Mouse (Mus musculus) liver, embryonic 18 days (tissue): ENCODE results near the gene Olfr1395. TPM values are rescaled to one million over a fixed set of nuclear protein-coding genes. Genes with fewer than 3 reads are reported as not detected.

Experiments
- polyA plus RNA-seq: library from polyadenylated mRNA; depleted of rRNA; stranded (reverse); fragments of >200 nt; gene quantifications from 2 replicates; pipeline ENCODE4 v1.2.3, GENCODE M21; 2012; rRNA removed

The Olfr1395 gene
- not detected in 2 replicates for polyA plus RNA-seq

DNA sequence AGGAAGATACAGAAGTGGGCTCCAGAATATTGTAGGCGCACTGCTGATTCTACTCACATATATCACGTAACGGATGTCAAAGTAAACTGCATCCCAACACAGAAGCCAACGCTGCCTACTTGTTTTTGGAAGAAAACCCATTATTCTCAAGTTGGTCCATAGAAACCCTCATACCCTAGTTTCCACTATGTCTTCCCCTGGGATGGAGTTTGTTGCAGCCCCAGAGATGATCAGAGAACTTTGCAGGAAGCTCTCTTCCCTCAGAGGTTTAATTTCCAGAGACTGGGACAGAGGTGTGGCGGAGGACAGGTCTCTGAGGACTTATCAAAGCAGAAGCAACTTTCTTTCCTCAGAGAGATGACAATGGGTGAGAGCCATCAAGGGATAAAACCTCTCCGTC, at the start of gene Olfr1395:
Olfr1395 (plus strand) TSS at position 301 of the 400 bp plus-strand sequence.

DNA sequence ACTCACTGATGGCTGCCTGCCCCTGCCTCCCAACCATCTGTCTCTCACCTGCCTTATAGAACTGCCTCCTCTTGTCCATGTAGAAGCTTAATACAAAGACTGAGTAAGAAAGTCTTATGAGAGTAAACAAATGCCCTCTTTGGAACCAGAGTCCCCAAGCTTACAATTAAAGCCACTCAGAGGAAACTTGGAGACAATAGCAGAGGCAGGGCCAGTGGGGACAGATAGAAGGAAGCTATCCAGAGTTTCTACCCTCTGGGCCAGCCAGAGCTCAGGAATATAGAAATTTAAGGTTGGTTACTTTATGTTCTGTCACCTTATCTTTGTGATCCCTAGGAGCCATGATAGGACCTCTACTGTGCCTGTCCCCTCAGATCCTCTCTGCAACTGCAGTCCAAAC, 27.3 kb upstream of the Olfr1395 start, which contains the start of gene Olfr1396:
Olfr1396 (minus strand) TSS at position 101 of the 400 bp plus-strand sequence.

DNA sequence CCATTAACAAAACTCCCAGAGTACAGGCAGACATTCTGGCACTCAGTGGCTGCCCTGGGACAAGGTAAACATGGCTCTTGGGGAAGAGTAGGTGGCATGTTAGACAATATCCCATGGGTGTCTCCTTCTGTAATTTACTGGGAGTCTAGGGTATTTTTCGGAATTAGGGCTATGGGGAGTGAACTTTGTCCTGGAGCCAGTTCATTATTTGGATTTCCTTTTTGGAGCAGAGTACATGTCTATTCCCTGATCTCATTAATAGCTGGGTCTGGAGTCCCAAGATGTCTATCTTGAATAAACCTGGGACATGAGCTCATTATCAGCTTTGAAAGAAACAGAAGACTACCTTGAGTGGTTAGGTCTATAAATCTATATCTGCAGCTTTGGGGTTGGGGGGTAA, 12.0 kb downstream of the Olfr1395 start, which contains the start of gene Olfr1394:
Olfr1394 (plus strand) TSS at position 301 of the 400 bp plus-strand sequence.

DNA sequence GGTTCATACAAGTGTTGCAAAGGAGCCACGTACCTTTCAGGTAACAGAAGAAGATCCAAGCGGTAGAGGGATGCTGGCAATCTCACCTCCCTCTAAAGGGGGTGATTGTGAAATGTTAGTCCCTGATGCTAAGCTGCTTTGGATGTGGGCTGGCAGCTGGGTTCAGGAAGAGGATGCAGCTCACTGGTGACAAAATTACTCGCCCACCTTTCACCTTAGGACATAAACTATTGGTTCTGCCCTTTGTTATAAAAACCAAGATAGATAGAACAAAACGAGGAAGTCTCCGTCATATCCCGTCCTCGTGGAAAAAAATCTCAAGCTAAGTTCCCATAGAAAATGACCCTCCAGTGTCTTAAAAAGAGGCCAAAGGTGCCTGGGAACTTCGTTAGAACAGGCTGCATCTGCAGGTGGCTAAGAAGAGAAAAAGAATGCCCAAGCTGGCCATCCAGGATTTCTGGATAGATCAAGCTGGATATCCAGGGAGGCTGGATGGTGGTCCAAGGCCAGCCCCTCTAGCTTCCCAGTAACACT, 44.9 kb downstream of the Olfr1395 start, which contains the start of gene Btnl9:
Btnl9 (minus strand) TSS at position 205 of the 534 bp plus-strand sequence.

Other genes starting within 250 kb of the Olfr1395 start
- gene Gm5431, start 240.1 kb upstream of the Olfr1395 start, polyA plus RNA-seq = 0.96 and 0.99 TPM in 2 replicates
- gene Psme2b, start 196.1 kb upstream of the Olfr1395 start, polyA plus RNA-seq = 2.2 and 2.8 TPM in 2 replicates
- 0.42 TPM in 2 replicates for gene Olfr56, start 163.4 kb upstream of the Olfr1395 start, polyA plus RNA-seq
- gene 9930111J21Rik1, start 162.9 kb upstream of the Olfr1395 start, polyA plus RNA-seq = 0.67 and 0.99 TPM in 2 replicates
- 0.16 and 0.17 TPM in 2 replicates for gene Gm12185, start 150.0 kb upstream of the Olfr1395 start, polyA plus RNA-seq
- 9.5 and 11.9 TPM in 2 replicates for gene Tgtp1, start 148.1 kb upstream of the Olfr1395 start, polyA plus RNA-seq
- gene 9930111J21Rik2, start 91.0 kb upstream of the Olfr1395 start, polyA plus RNA-seq = 1.9 TPM in 2 replicates
- gene Tgtp2, start 78.1 kb upstream of the Olfr1395 start, polyA plus RNA-seq = 1.8 and 5.0 TPM in 2 replicates
- gene Ifi47, start 65.7 kb upstream of the Olfr1395 start, polyA plus RNA-seq = 17.6 and 25.6 TPM in 2 replicates
- gene Olfr1396, start 27.4 kb upstream of the Olfr1395 start, polyA plus RNA-seq = 0.02 TPM in 1 of 2 replicates, not detected in the other
- not detected in 2 replicates for gene Olfr1394, start 12.1 kb downstream of the Olfr1395 start, polyA plus RNA-seq
- 1.4 TPM in 2 replicates for gene Btnl9, start 44.9 kb downstream of the Olfr1395 start, polyA plus RNA-seq
- 5.3 and 5.4 TPM in 2 replicates for gene Zfp62, start 61.0 kb downstream of the Olfr1395 start, polyA plus RNA-seq
- 44.3 and 46.4 TPM in 2 replicates for gene Mgat1, start 101.9 kb downstream of the Olfr1395 start, polyA plus RNA-seq
- 0.10 and 0.14 TPM in 2 replicates for gene Olfr1393, start 136.0 kb downstream of the Olfr1395 start, polyA plus RNA-seq
- gene Olfr1392, start 143.0 kb downstream of the Olfr1395 start, polyA plus RNA-seq = 0.02 TPM in 2 replicates
- gene Olfr10, start 162.5 kb downstream of the Olfr1395 start, polyA plus RNA-seq = not detected in 2 replicates
- gene Olfr1391, start 180.5 kb downstream of the Olfr1395 start, polyA plus RNA-seq = not detected in 2 replicates
- not detected in 2 replicates for gene Olfr1390, start 192.9 kb downstream of the Olfr1395 start, polyA plus RNA-seq